Comparison of ENCODE assay signal across 7 mouse cellular contexts in genomic region chr5:114538021-114538405, GRCm38 (mm10). TPM values are rescaled to one million over a fixed set of nuclear protein-coding genes. Genes with fewer than 3 reads are reported as not detected.
DNase-seq lines count a peak whose midpoint lies in the region; ATAC-seq lines count a peak whose summit lies in the region.

No protein-coding gene starts in this region.

- no peaks in the 10 kb centered on the region for H3K36me3 ChIP-seq in embryonic facial prominence, embryonic 13.5 days
- no peaks in the 10 kb centered on the region for H3K36me3 ChIP-seq in midbrain, embryonic 16.5 days (ENCODE audit: control insufficient read depth, insufficient read depth, low read length)

- peak overlapping the region; percentile 44; the same call in 1 of the 2 replicates for H3K9ac ChIP-seq in embryonic facial prominence, embryonic 13.5 days
- peak overlapping the region; percentile 42 for H3K9ac ChIP-seq in midbrain, embryonic 16.5 days (ENCODE audit: low read depth, low read length)

- no peak for ATAC-seq in embryonic facial prominence, embryonic 13.5 days (ENCODE audit: insufficient number of reproducible peaks, insufficient read depth, low FRiP score, low TSS enrichment, low read depth)
- peak; percentile 15; the same call in 1 of the 2 replicates for ATAC-seq in midbrain, embryonic 16.5 days
- ATAC-seq in megakaryocyte progenitor cell, adult 5-6 weeks (replicated peaks; ENCODE audit: poor library complexity) = no peak

- H3K27ac ChIP-seq in embryonic facial prominence, embryonic 13.5 days = no peak overlapping the region
- H3K27ac ChIP-seq in midbrain, embryonic 16.5 days (ENCODE audit: low read length) = peak overlapping the region; percentile 51; the same call in 1 of the 2 replicates

- H3K4me3 ChIP-seq in embryonic facial prominence, embryonic 13.5 days = peak overlapping the region; percentile 23
- H3K4me3 ChIP-seq in midbrain, embryonic 16.5 days (ENCODE audit: low read depth, low read length) = peak overlapping the region; percentile 12

- 4% methylated on average over 8 of the region's 8 CpGs for WGBS in embryonic facial prominence, embryonic 13.5 days
- 17% methylated on average over 8 of the region's 8 CpGs for WGBS in midbrain, embryonic 16.5 days

- peaks cover 32% of the 10 kb centered on the region for H3K27me3 ChIP-seq in embryonic facial prominence, embryonic 13.5 days
- peaks cover 2% of the 10 kb centered on the region; the same call in 1 of the 2 replicates for H3K27me3 ChIP-seq in midbrain, embryonic 16.5 days (ENCODE audit: control insufficient read depth, insufficient read depth, low read depth, low read length)

- peak; percentile 57 for DNase-seq in forelimb bud, embryonic 11.5 days (ENCODE audit: low read depth, low spot score)
- peak; percentile 72 for DNase-seq in kidney, postnatal 10 days
- no peak for DNase-seq in cerebellum, adult 11-12 months
- no peak for DNase-seq in gastrocnemius, postnatal 4 days (ENCODE audit: low spot score in 2 of 2)

- peak overlapping the region; percentile 52 for H3K4me2 ChIP-seq in embryonic facial prominence, embryonic 13.5 days
- H3K4me2 ChIP-seq in midbrain, embryonic 16.5 days (ENCODE audit: low read length) = peak overlapping the region; percentile 48

- H3K4me1 ChIP-seq in embryonic facial prominence, embryonic 13.5 days = peaks cover 36% of the 10 kb centered on the region
- H3K4me1 ChIP-seq in midbrain, embryonic 16.5 days (ENCODE audit: control insufficient read depth, insufficient read depth, low read length) = peaks cover 13% of the 10 kb centered on the region

- no peaks in the 10 kb centered on the region for H3K9me3 ChIP-seq in embryonic facial prominence, embryonic 13.5 days
- H3K9me3 ChIP-seq in midbrain, embryonic 16.5 days (replicated peaks; ENCODE audit: control insufficient read depth, low read length, poor library complexity, severe bottlenecking) = no peaks in the 10 kb centered on the region

RNA-seq across cellular contexts. Expression of gene Fam222a, which starts 29.8 kb away (rescaled TPM):
- 1.2 and 1.3 TPM in 2 replicates for polyA plus RNA-seq in embryonic facial prominence, embryonic 13.5 days (2015; fragmentation: Nextera tagmentation; extraction: Ambion mirVana)
- 5.3 and 6.0 TPM in 2 replicates for polyA plus RNA-seq in midbrain, embryonic 16.5 days (2015; fragmentation: Nextera tagmentation; extraction: Ambion mirVana)
- 0.47 and 0.88 TPM in 2 replicates for total RNA-seq in megakaryocyte progenitor cell, adult 5-6 weeks (2015)
- 0.04 TPM in 1 of 2 replicates, not detected in the other for total RNA-seq in megakaryocyte progenitor cell, adult 5-6 weeks (2017)
- 1 to 10 TPM; 2.2 to 2.5 TPM for total RNA-seq in gastrocnemius, postnatal 4 days (2021)

Comparison
In these comparisons a context has a peak if more than half of its experiments do, and no peak if none do; other contexts are left out.
1. DNase-seq: peak in forelimb bud, embryonic 11.5 days (single experiment) and kidney, postnatal 10 days (single experiment); none in cerebellum, adult 11-12 months (single experiment) and gastrocnemius, postnatal 4 days (0 of 2).